Mouse (Mus musculus) E14TG2a.4 (cell line): ENCODE data around the gene Gm11555.

ENCODE experiments used
- CTCF ChIP-seq: conservative IDR thresholded peaks from 2 replicates; pipeline ENCODE4 v1.5.1; 2014; ENCODE audit warnings: low read length
- POU5F1 ChIP-seq: IDR thresholded peaks from 2 replicates; pipeline ENCODE4 v1.6.1; 2014; ENCODE audit warnings: low read length, borderline replicate concordance

DNA sequence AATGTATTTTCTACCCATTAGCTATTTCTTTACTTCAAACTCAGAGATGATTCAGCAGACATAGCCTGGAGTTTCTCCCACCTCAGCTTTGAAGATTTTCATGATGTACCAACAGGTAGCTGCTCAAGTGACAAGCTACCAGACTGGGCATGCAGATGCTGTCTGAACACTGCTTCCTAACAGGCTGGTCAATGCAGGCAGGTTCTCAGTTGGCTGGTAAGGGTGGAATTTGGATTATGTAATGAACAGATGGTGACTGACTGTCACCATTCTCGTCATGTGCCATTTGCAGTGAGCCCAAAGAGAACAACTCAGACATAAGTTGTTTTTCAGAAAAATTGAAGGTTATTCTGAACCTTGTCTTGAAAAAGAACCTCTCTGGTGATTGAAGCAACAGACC, 40.9 kb downstream of the Gm11555 start:
- no peak for TF ChIP-seq CTCF
- no peak for TF ChIP-seq POU5F1
